Comparison of ENCODE assay signal across 7 mouse cellular contexts in genomic region chr2:34913218-34914068, GRCm38 (mm10). TPM values are rescaled to one million over a fixed set of nuclear protein-coding genes. Genes with fewer than 3 reads are reported as not detected.
A peak's percentile ranks its signal among the peaks of the same experiment; 100 is the strongest.
DNase-seq lines count a peak whose midpoint lies in the region; ATAC-seq lines count a peak whose summit lies in the region.

Gene Phf19, minus strand, starts transcription at chr2:34914026.

- H3K4me2 ChIP-seq in forebrain, embryonic 11.5 days (ENCODE audit: low read depth, low read length, severe bottlenecking), result peak within 1 kb of the TSS; percentile 95
- H3K4me2 ChIP-seq in liver, embryonic 12.5 days, result peak within 1 kb of the TSS; percentile 96
- peak within 1 kb of the TSS; percentile 94 for H3K4me2 ChIP-seq in neural tube, embryonic 11.5 days (ENCODE audit: low read depth)

- no peaks in the 10 kb centered on the region for H3K36me3 ChIP-seq in forebrain, embryonic 11.5 days (ENCODE audit: control insufficient read depth, insufficient read depth, low read length)
- H3K36me3 ChIP-seq in liver, embryonic 12.5 days, result peaks cover 23% of the 10 kb centered on the region
- no peaks in the 10 kb centered on the region for H3K36me3 ChIP-seq in neural tube, embryonic 11.5 days (ENCODE audit: control insufficient read depth, insufficient read depth, low read length)

- under 1% methylated on average over 64 of the region's 64 CpGs for WGBS in forebrain, embryonic 11.5 days
- WGBS in liver, embryonic 12.5 days (ENCODE audit: insufficient replicate concordance), result under 1% methylated on average over 60 of the region's 64 CpGs
- WGBS in neural tube, embryonic 11.5 days, result under 1% methylated on average over 59 of the region's 64 CpGs

- DNase-seq in CD4-positive, CD25-positive, alpha-beta regulatory T cell, adult 2 months (ENCODE audit: low read depth, low spot score), result peak; percentile 66
- peak; percentile 69 for DNase-seq in NIH3T3 (ENCODE audit: low read depth)
- DNase-seq in forebrain, embryonic 11.5 days (ENCODE audit: low spot score), result peak; percentile 72
- peak; percentile 45 for DNase-seq in neural tube, embryonic 11.5 days (ENCODE audit: low spot score)
- peak; percentile 16 for DNase-seq in yolk sac, embryonic 10.5 days (ENCODE audit: low spot score)

- peak; percentile 70 for ATAC-seq in forebrain, embryonic 11.5 days (replicated peaks; ENCODE audit: low FRiP score)
- ATAC-seq in hematopoietic stem cell, adult 5-6 weeks (replicated peaks in 1 of 2; ENCODE audit: insufficient read depth in 1 of 2, low FRiP score in 2 of 2, low TSS enrichment in 1 of 2, low read depth in 1 of 2, poor library complexity in 2 of 2, severe bottlenecking in 2 of 2), result 0 out of 4 replicates have a peak, but pooled peaks have one; percentile 24 to 30
- peak; percentile 47 for ATAC-seq in liver, embryonic 12.5 days
- peak; percentile 53 for ATAC-seq in neural tube, embryonic 11.5 days (ENCODE audit: insufficient read depth, low FRiP score, low TSS enrichment)

- H3K4me1 ChIP-seq in forebrain, embryonic 11.5 days (replicated peaks; ENCODE audit: control insufficient read depth, insufficient read depth, low read length), result peaks cover 6% of the 10 kb centered on the region; the same call in 1 of the 2 replicates
- peaks cover 25% of the 10 kb centered on the region for H3K4me1 ChIP-seq in liver, embryonic 12.5 days
- H3K4me1 ChIP-seq in neural tube, embryonic 11.5 days (ENCODE audit: control insufficient read depth, insufficient read depth, low read length), result peaks cover 6% of the 10 kb centered on the region; the same call in 1 of the 2 replicates

- H3K9ac ChIP-seq in forebrain, embryonic 11.5 days (ENCODE audit: low read length), result peak within 1 kb of the TSS; percentile 68
- peak within 1 kb of the TSS; percentile 75 for H3K9ac ChIP-seq in liver, embryonic 12.5 days
- peak within 1 kb of the TSS; percentile 57 for H3K9ac ChIP-seq in neural tube, embryonic 11.5 days (ENCODE audit: low read length)

- peaks cover 15% of the 10 kb centered on the region; the same call in 1 of the 2 replicates for H3K27me3 ChIP-seq in forebrain, embryonic 11.5 days (ENCODE audit: control insufficient read depth, insufficient read depth, low read length)
- peaks cover 59% of the 10 kb centered on the region for H3K27me3 ChIP-seq in liver, embryonic 12.5 days (replicated peaks)
- H3K27me3 ChIP-seq in neural tube, embryonic 11.5 days (ENCODE audit: control insufficient read depth, insufficient read depth, low read length), result peaks cover 38% of the 10 kb centered on the region

- no peaks in the 10 kb centered on the region for H3K9me3 ChIP-seq in forebrain, embryonic 11.5 days (ENCODE audit: control insufficient read depth, low read length)
- no peaks in the 10 kb centered on the region for H3K9me3 ChIP-seq in liver, embryonic 12.5 days (replicated peaks)
- H3K9me3 ChIP-seq in neural tube, embryonic 11.5 days (ENCODE audit: control insufficient read depth, low read length), result no peaks in the 10 kb centered on the region

- H3K27ac ChIP-seq in forebrain, embryonic 11.5 days (ENCODE audit: low read depth, low read length), result no peak within 1 kb of the TSS
- peak within 1 kb of the TSS; percentile 32; the same call in 1 of the 2 replicates for H3K27ac ChIP-seq in liver, embryonic 12.5 days
- H3K27ac ChIP-seq in neural tube, embryonic 11.5 days (ENCODE audit: low read depth, low read length), result no peak within 1 kb of the TSS

- H3K4me3 ChIP-seq in forebrain, embryonic 11.5 days (ENCODE audit: low read depth, low read length), result peak within 1 kb of the TSS; percentile 54
- H3K4me3 ChIP-seq in liver, embryonic 12.5 days, result peak within 1 kb of the TSS; percentile 70
- peak within 1 kb of the TSS; percentile 61 for H3K4me3 ChIP-seq in neural tube, embryonic 11.5 days (ENCODE audit: low read depth, low read length)

RNA-seq across cellular contexts. Expression of gene Phf19, which starts in this region (rescaled TPM):
- polyA plus RNA-seq in forebrain, embryonic 11.5 days (2014; fragmentation: Nextera tagmentation; extraction: Ambion mirVana), result 4.4 and 6.5 TPM in 2 replicates
- 5.7 and 10.0 TPM in 2 replicates for total RNA-seq in hematopoietic stem cell, adult 5-6 weeks (2017)
- 3.1 and 3.7 TPM in 2 replicates for polyA plus RNA-seq in liver, embryonic 12.5 days (2016; fragmentation: Nextera tagmentation; extraction: Ambion mirVana)
- polyA plus RNA-seq in neural tube, embryonic 11.5 days (2014; fragmentation: Nextera tagmentation; extraction: Ambion mirVana), result 1.9 and 2.1 TPM in 2 replicates

Comparison
In these comparisons a context has a peak if more than half of its experiments do, and no peak if none do; other contexts are left out.
1. DNase-seq: peak in every context shown above with its lines; median percentile 72 in forebrain, embryonic 11.5 days; 69 in NIH3T3; 66 in CD4-positive, CD25-positive, alpha-beta regulatory T cell, adult 2 months; 45 in neural tube, embryonic 11.5 days; 16 in yolk sac, embryonic 10.5 days.